Mouse (Mus musculus): ENCODE results near the gene Mn1. TPM values are rescaled to one million over a fixed set of nuclear protein-coding genes. Genes with fewer than 3 reads are reported as not detected.

Mn1 gene
- polyA plus RNA-seq, 1 experiment = 1.1 TPM

DNA sequence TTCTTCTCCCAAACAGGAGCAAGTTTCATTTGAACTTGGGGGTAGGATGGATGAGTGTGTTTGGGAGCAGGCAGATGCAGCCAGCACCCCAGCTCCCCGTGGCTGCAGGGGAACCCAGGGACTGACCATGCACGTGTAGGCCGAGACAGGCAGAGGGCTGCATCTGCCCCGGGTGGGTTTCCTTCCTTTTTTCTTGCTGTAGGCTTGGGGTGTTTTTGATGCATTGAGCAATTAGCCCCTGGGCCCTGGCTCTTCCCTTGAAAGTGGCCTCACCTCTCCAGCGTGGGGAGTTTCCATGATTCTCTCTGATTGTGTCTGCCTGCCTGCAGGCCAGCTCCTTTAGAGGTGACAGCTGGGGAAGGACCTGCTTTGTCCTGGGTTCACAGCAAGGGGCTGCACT lies 15.7 kb downstream of the Mn1 start:
- 71% methylated on average over 5 of the region's 5 CpGs for WGBS
- no peaks in the 10 kb centered on the region for H3K4me1 ChIP-seq (ENCODE audit: control insufficient read depth, insufficient read depth, low read length)

DNA sequence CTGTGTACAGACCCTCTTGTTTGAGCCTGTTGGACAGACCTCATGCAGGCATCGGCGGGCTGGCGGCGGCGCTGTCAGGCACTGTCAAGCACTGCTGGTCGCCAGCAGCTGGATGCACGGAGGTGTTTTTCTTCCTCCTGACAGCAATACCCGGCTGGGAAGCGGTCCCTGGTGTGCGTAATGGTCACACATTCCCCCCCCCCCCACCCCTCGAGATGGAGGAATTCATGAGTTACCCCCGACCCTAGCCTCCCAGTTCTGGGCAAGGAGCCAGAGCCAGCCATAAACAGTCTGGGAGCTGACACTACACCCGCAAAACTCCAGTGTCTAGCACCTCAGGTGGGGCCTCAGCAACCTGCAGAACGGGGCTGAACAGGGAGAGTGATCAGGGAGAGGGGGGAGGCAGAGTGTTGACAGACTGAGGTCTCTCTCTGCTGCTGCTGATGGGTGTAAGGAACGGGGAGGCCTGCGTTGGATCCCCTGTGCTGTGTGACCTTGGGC lies 17.2 kb downstream of the Mn1 start:
- H3K4me3 ChIP-seq (ENCODE audit: insufficient read depth, low read depth, low read length) = no peak overlapping the region
- 26% methylated on average over 16 of the region's 16 CpGs for WGBS
- no peaks in the 10 kb centered on the region for H3K27me3 ChIP-seq (replicated peaks; ENCODE audit: control insufficient read depth, insufficient read depth, low read length)
- DNase-seq = no peak
- no peaks in the 10 kb centered on the region for H3K4me1 ChIP-seq (ENCODE audit: control insufficient read depth, insufficient read depth, low read length)
- no peak overlapping the region for H3K27ac ChIP-seq (ENCODE audit: insufficient read depth, low read depth, low read length)
- TF ChIP-seq POLR2A (IDR thresholded peaks at IDR 0.05; ENCODE audit: low read depth, low read length) (no peak), CTCF (conservative IDR thresholded peaks at IDR 0.05; ENCODE audit: insufficient read depth, insufficient read length, low read depth, low read length) (no peak)
- H3K36me3 ChIP-seq (ENCODE audit: control insufficient read depth, insufficient read depth, low read length) = no peaks in the 10 kb centered on the region

More for the DNA sequence above, 15.7 kb downstream of the Mn1 start:
- DNase-seq = no peak
- no peak for TF ChIP-seq POLR2A (IDR thresholded peaks at IDR 0.05; ENCODE audit: low read depth, low read length)
- no peak for TF ChIP-seq CTCF (conservative IDR thresholded peaks at IDR 0.05; ENCODE audit: insufficient read depth, insufficient read length, low read depth, low read length)
- H3K36me3 ChIP-seq (ENCODE audit: control insufficient read depth, insufficient read depth, low read length) = no peaks in the 10 kb centered on the region
- no peaks in the 10 kb centered on the region for H3K27me3 ChIP-seq (replicated peaks; ENCODE audit: control insufficient read depth, insufficient read depth, low read length)
- no peak overlapping the region for H3K4me3 ChIP-seq (ENCODE audit: insufficient read depth, low read depth, low read length)
- H3K27ac ChIP-seq (ENCODE audit: insufficient read depth, low read depth, low read length) = no peak overlapping the region

DNA sequence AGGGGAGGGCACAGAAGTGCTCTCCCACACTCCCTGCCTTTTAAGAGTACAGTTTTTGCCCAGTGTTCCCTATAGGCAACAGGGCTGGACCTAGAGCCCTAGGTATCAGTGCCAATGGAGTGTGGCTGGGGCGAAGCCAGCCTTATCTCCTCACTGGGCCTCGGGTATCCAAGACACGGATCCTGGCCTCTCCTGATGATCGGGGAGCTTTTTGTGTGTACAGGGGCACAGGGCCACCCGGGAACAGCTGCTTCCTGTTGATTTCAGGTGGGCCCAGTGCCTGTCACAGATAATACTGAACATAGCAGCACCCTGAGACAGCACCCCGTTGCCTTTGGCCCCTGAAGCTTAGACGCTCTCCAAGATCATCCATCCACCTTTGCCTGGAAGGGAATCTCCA lies 19.1 kb downstream of the Mn1 start:
- no peaks in the 10 kb centered on the region for H3K27me3 ChIP-seq (replicated peaks; ENCODE audit: control insufficient read depth, insufficient read depth, low read length)
- H3K27ac ChIP-seq (ENCODE audit: insufficient read depth, low read depth, low read length) = no peak overlapping the region
- no peaks in the 10 kb centered on the region for H3K36me3 ChIP-seq (ENCODE audit: control insufficient read depth, insufficient read depth, low read length)
- H3K4me1 ChIP-seq (ENCODE audit: control insufficient read depth, insufficient read depth, low read length) = no peaks in the 10 kb centered on the region
- no peak overlapping the region for H3K4me3 ChIP-seq (ENCODE audit: insufficient read depth, low read depth, low read length)
- no peak for DNase-seq
- TF ChIP-seq POLR2A (IDR thresholded peaks at IDR 0.05; ENCODE audit: low read depth, low read length) (no peak), CTCF (conservative IDR thresholded peaks at IDR 0.05; ENCODE audit: insufficient read depth, insufficient read length, low read depth, low read length) (no peak)
- 70% methylated on average over 7 of the region's 7 CpGs for WGBS

DNA sequence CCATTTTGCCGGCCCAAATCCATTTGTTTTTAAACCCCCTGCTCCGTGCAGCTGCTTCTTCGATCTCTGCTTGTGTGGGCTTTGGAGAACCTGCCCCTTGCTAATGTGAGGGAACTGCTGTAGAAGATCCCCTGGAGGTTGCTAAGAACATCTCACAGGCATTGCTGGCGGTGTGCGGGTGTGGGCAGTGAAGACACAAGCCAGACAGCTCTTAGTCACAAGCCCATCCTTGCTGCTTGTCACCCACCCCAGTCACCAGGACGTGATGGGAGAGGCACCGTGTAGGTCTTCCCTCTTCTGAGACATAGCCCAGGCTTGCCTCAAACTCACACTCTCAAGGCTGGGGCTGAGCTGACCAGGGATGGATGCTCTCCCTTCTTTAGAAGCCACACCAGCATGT lies 20.0 kb downstream of the Mn1 start:
- TF ChIP-seq CTCF (conservative IDR thresholded peaks at IDR 0.05; ENCODE audit: insufficient read depth, insufficient read length, low read depth, low read length) (no peak), POLR2A (IDR thresholded peaks at IDR 0.05; ENCODE audit: low read depth, low read length) (no peak)
- Histone ChIP-seq H3K4me1 (ENCODE audit: control insufficient read depth, insufficient read depth, low read length) (no peaks in the 10 kb centered on the region), H3K36me3 (ENCODE audit: control insufficient read depth, insufficient read depth, low read length) (no peaks in the 10 kb centered on the region), H3K27ac (ENCODE audit: insufficient read depth, low read depth, low read length) (no peak overlapping the region), H3K4me3 (ENCODE audit: insufficient read depth, low read depth, low read length) (no peak overlapping the region), H3K27me3 (replicated peaks; ENCODE audit: control insufficient read depth, insufficient read depth, low read length) (no peaks in the 10 kb centered on the region)
- 83% methylated on average over 7 of the region's 7 CpGs for WGBS
- DNase-seq = no peak

DNA sequence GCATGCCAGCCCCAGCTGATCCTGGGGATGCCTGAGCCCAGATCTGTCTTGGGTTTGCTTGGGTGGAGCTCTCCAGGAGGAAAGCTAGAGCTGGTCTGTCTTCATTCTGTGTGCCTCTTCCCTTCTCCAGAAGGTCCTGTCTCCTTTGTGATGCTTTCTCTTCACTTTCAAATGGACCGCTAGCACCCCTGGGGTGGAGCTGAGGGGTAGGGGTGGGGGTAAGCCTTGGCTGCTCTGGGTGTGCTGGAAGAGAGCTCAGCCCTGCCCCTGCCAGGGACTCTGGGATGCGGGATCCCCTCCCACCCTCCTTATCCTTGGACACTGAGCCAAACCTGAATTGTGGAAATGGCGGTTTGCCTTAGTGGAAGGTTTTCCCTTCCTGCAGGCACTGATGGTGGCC lies 21.2 kb downstream of the Mn1 start:
- no peaks in the 10 kb centered on the region for H3K36me3 ChIP-seq (ENCODE audit: control insufficient read depth, insufficient read depth, low read length)
- no peak for TF ChIP-seq CTCF (conservative IDR thresholded peaks at IDR 0.05; ENCODE audit: insufficient read depth, insufficient read length, low read depth, low read length)
- TF ChIP-seq POLR2A (IDR thresholded peaks at IDR 0.05; ENCODE audit: low read depth, low read length) = no peak
- no peaks in the 10 kb centered on the region for H3K27me3 ChIP-seq (replicated peaks; ENCODE audit: control insufficient read depth, insufficient read depth, low read length)
- H3K27ac ChIP-seq (ENCODE audit: insufficient read depth, low read depth, low read length) = no peak overlapping the region
- no peak overlapping the region for H3K4me3 ChIP-seq (ENCODE audit: insufficient read depth, low read depth, low read length)
- DNase-seq = no peak
- H3K4me1 ChIP-seq (ENCODE audit: control insufficient read depth, insufficient read depth, low read length) = no peaks in the 10 kb centered on the region
- WGBS = 88% methylated on average over 3 of the region's 3 CpGs

- Histone ChIP-seq H3K4me1 (ENCODE audit: control insufficient read depth, insufficient read depth, low read length) (no peaks in the 10 kb centered on the region), H3K27me3 (replicated peaks; ENCODE audit: control insufficient read depth, insufficient read depth, low read length) (no peaks in the 10 kb centered on the region), H3K27ac (ENCODE audit: insufficient read depth, low read depth, low read length) (no peak overlapping the region), H3K36me3 (ENCODE audit: control insufficient read depth, insufficient read depth, low read length) (no peaks in the 10 kb centered on the region), H3K4me3 (ENCODE audit: insufficient read depth, low read depth, low read length) (no peak overlapping the region)
- WGBS = 89% methylated on average over 8 of the region's 8 CpGs
- TF ChIP-seq CTCF (conservative IDR thresholded peaks at IDR 0.05; ENCODE audit: insufficient read depth, insufficient read length, low read depth, low read length) = no peak
- TF ChIP-seq POLR2A (IDR thresholded peaks at IDR 0.05; ENCODE audit: low read depth, low read length) = no peak
- DNase-seq = no peak
These were observed 21.7 kb downstream of the Mn1 start for GRCm38 (mm10) chr5:111438821-111439220.

GRCm38 (mm10) chr5:111440264-111440663 lies 23.1 kb downstream of the Mn1 start:
- 84% methylated on average over 4 of the region's 4 CpGs for WGBS
- no peak for DNase-seq

More at GRCm38 (mm10) chr5:111440264-111440663, 23.1 kb downstream of the Mn1 start:
- H3K27me3 ChIP-seq (replicated peaks; ENCODE audit: control insufficient read depth, insufficient read depth, low read length) = no peaks in the 10 kb centered on the region
- no peaks in the 10 kb centered on the region for H3K36me3 ChIP-seq (ENCODE audit: control insufficient read depth, insufficient read depth, low read length)
- no peaks in the 10 kb centered on the region for H3K4me1 ChIP-seq (ENCODE audit: control insufficient read depth, insufficient read depth, low read length)
- H3K4me3 ChIP-seq (ENCODE audit: insufficient read depth, low read depth, low read length) = no peak overlapping the region
- no peak overlapping the region for H3K27ac ChIP-seq (ENCODE audit: insufficient read depth, low read depth, low read length)
- no peak for TF ChIP-seq CTCF (conservative IDR thresholded peaks at IDR 0.05; ENCODE audit: insufficient read depth, insufficient read length, low read depth, low read length)
- no peak for TF ChIP-seq POLR2A (IDR thresholded peaks at IDR 0.05; ENCODE audit: low read depth, low read length)

All from kidney, adult 2 months (tissue).